Mouse (Mus musculus) spleen, postnatal 14 days (tissue): Measurements from ENCODE around the gene Shisa8.

ENCODE experiments used
- DNase-seq, 2 experiments: peaks; one replicate each; pipeline ENCODE4 v3.0.0; 2021 to 2022; ENCODE audit warnings: low spot score in 2 of 2

Shisa8 gene

GRCm38 (mm10) chr15:82223657-82224601 is 11.3 kb upstream of the Shisa8 start, which contains the start of gene Tnfrsf13c:
Tnfrsf13c (minus strand) TSS chr15:82224369.
- peak; percentile 67 to 79 for DNase-seq

GRCm38 (mm10) chr15:82223251-82223650 is 10.6 kb upstream of the Shisa8 start:
- no peak for DNase-seq

GRCm38 (mm10) chr15:82221104-82221860 is 8.7 kb upstream of the Shisa8 start:
- no peak for DNase-seq

- DNase-seq, result no peak
Observed at GRCm38 (mm10) chr15:82220003-82220675, 7.5 kb upstream of the Shisa8 start.

GRCm38 (mm10) chr15:82218778-82219666 is 6.4 kb upstream of the Shisa8 start:
- DNase-seq, result peak; percentile 41 to 66

GRCm38 (mm10) chr15:82217980-82218379 is 5.4 kb upstream of the Shisa8 start:
- DNase-seq, result no peak

- no peak for DNase-seq
Observed at GRCm38 (mm10) chr15:82217039-82217438, 4.4 kb upstream of the Shisa8 start.

GRCm38 (mm10) chr15:82216142-82216827 is 3.7 kb upstream of the Shisa8 start:
- no peak for DNase-seq

GRCm38 (mm10) chr15:82215332-82216046 is 2.9 kb upstream of the Shisa8 start:
- no peak for DNase-seq

- no peak for DNase-seq
Observed at GRCm38 (mm10) chr15:82213222-82213621, 607 bp upstream of the Shisa8 start.

- DNase-seq, result no peak
Observed at GRCm38 (mm10) chr15:82211911-82212751, 484 bp downstream of the Shisa8 start.

GRCm38 (mm10) chr15:82211281-82211680 is 1.3 kb downstream of the Shisa8 start:
- no peak for DNase-seq

- DNase-seq, result no peak
Observed at GRCm38 (mm10) chr15:82210801-82211200, 1.8 kb downstream of the Shisa8 start.

GRCm38 (mm10) chr15:82209295-82210050 is 3.1 kb downstream of the Shisa8 start:
- DNase-seq, result no peak

- DNase-seq, result no peak
Observed at GRCm38 (mm10) chr15:82208307-82208706, 4.3 kb downstream of the Shisa8 start.

GRCm38 (mm10) chr15:82207504-82208219 is 5.0 kb downstream of the Shisa8 start:
- DNase-seq, result no peak

- no peak for DNase-seq
Observed at GRCm38 (mm10) chr15:82207105-82207459, 5.5 kb downstream of the Shisa8 start.
